Mouse (Mus musculus): ENCODE measurements around the gene Adam34. TPM values are rescaled to one million over a fixed set of nuclear protein-coding genes. Genes with fewer than 3 reads are reported as not detected.
"Not testable (repeated sequence)": the region's sequence is repeated elsewhere in the genome, so short reads cannot be mapped to it uniquely, and the experiment has no call there.

Gene Adam34
- total RNA-seq (2015) (not detected in 2 replicates), total RNA-seq (2017) (not detected in 2 replicates)

DNA sequence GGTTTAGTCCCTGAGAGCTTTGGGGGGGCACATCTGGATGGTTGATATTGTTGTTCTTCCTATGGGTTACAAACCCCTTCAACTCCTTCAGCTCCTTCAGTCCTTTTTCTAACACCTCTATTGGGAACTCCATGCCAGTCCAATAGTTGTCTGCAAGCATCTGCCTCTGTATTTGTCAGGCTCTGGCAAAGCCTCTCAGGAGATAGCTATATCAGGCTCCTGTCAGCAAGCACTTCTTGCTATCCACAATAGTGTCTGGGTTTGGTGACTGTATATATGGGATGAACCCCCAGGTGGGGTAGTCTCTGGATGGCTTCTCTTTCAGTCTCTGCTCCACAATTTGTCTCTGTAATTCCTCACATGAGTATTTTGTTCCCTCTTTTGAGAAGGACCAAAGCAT is at the start of gene Adam34:
TSS of gene Adam34 (minus strand) at position 101 of the 400 bp plus-strand sequence.
- ATAC-seq (replicated peaks; ENCODE audit: poor library complexity), result no peak

DNA sequence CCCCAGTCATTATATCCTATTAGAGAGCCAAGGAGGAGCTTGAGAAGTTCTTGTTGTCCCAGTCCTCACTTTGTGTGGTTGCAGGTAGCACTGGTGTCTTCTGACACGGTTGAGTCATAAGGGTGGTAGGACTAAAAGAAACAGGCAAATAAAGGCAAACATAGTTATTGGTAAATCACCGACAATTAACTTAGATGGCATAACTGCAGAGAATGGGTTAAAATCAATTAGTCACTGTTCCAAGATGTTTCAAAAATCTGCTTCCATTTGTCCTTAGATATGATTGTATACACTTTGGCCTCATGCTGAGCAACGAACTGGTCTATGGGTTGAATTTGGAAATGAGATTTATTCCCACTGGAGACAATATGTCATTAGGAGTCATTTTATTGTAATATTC is 82.7 kb downstream of the Adam34 start, which contains the start of gene Gm5346:
TSS of gene Gm5346 (minus strand) at position 101 of the 400 bp plus-strand sequence.
- ATAC-seq (replicated peaks; ENCODE audit: poor library complexity), result no peak

DNA sequence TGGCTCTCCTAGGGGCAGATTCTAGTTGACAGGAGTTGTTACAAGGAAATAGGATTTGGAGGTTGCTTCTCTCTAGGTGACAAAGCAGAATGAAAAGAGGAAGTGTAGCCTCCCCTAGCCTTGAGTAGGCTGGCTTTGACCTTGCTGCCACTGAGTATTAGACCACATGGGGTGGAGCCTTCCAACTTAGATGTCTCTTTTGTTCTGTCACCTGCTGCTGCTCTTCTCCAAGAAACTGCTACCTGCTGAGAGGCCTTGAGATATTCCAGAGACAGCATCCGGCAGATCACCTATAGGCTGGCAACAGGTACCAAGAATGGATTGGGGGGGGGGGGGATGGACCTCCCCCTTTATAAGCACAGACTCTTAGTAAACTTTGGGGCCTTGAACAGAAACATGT is 93.8 kb downstream of the Adam34 start:
- no peak for ATAC-seq (replicated peaks; ENCODE audit: poor library complexity)

DNA sequence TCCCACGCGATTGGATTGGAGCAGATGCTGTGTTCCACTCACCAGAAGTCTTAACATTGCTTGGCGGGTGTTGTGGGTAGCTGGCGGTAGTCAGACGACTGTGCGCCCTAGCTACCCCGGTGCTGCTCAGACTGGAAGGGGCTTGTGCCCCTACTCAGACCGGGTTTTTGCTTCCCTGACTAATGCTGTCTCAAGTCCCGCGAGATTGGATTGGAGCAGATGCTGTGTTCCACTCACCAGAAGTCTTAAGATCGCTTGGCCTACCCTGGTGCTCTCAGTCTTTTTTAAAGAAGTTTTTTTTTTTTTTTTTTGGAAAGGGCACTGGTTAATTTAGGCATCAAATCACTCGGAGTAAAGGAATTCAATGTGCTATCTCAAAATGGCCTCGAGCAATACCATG is 106.2 kb downstream of the Adam34 start:
- not testable (repeated sequence) for ATAC-seq (replicated peaks; ENCODE audit: poor library complexity)

DNA sequence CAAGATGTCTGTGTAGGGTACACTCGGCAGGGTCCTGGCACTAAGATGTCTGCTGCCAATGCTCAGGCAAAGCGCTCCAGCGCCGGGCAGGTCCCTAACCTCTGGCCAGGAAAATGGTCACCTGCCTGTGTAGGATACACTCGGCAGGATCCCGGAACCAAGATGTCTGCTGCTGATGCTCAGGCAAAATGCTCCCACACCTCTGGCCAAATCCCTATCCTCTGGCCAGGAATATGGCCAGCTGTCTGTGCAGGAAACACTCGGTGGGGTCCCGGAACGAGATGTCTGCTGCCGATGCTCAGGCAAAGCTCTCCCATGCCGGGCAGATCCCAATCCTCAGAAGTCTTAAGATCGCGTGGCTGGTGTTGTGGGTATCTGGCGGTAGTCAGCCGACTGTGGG is 106.7 kb downstream of the Adam34 start:
- not testable (repeated sequence) for ATAC-seq (replicated peaks; ENCODE audit: poor library complexity)

Other genes with a start within 250 kb of the Adam34 start
- gene Adam26b, start 181.9 kb downstream of the Adam34 start, total RNA-seq (2015), result not detected in 2 replicates
- gene Adam26b, start 181.9 kb downstream of the Adam34 start, total RNA-seq (2017), result not detected in 2 replicates
- gene Adam26a, start 133.3 kb downstream of the Adam34 start, total RNA-seq (2015), result not detected in 2 replicates
- gene Adam26a, start 133.3 kb downstream of the Adam34 start, total RNA-seq (2017), result not detected in 2 replicates
- gene Gm5346, start 82.8 kb downstream of the Adam34 start, total RNA-seq (2015), result not detected in 2 replicates
- not detected in 2 replicates for gene Gm5346, start 82.8 kb downstream of the Adam34 start, total RNA-seq (2017)